Mouse (Mus musculus) E14TG2a.4 (cell line): ENCODE data around the gene Nlrc5.

Experiments
- CTCF ChIP-seq: conservative IDR thresholded peaks from 2 replicates; pipeline ENCODE4 v1.5.1; 2014; ENCODE audit warnings: low read length
- NANOG ChIP-seq: IDR thresholded peaks from 2 replicates; pipeline ENCODE4 v1.6.1; 2014; ENCODE audit warnings: borderline replicate concordance, low read length, mixed read lengths
- POU5F1 ChIP-seq: IDR thresholded peaks from 2 replicates; pipeline ENCODE4 v1.6.1; 2014; ENCODE audit warnings: low read length, borderline replicate concordance

- TF ChIP-seq CTCF (no peak), NANOG (no peak), POU5F1 (no peak)
These were observed 93.0 kb downstream of the Nlrc5 start for GRCm38 (mm10) chr8:94527178-94527577.
